Mouse (Mus musculus) embryonic facial prominence, embryonic 12.5 days (tissue): ENCODE measurements around the gene Prkca. TPM values are rescaled to one million over a fixed set of nuclear protein-coding genes. Genes with fewer than 3 reads are reported as not detected.

Experiments used
- ATAC-seq: fragments of 200-750 bp; cut with Nextera tagmentation; 2 replicates; pipeline ENCODE4 v1.8.0; 2017; ENCODE audit not compliant: insufficient number of reproducible peaks, insufficient read depth, low FRiP score, low TSS enrichment
- H3K27ac ChIP-seq: fragments of 300-500 bp; sonication (generic); 2 replicates; pipeline ENCODE4 v1.5.1; 2016; ENCODE audit warnings: mild to moderate bottlenecking
- H3K27me3 ChIP-seq: fragments of 300-500 bp; sonication (generic); 2 replicates; pipeline ENCODE4 v1.6.1; 2016; ENCODE audit warnings: mild to moderate bottlenecking, moderate library complexity
- H3K36me3 ChIP-seq: fragments of 300-500 bp; sonication (generic); 2 replicates; pipeline ENCODE4 v1.6.1; 2016; ENCODE audit warnings: mild to moderate bottlenecking
- H3K4me1 ChIP-seq: fragments of 300-500 bp; sonication (generic); 2 replicates; pipeline ENCODE4 v1.6.1; 2016
- H3K4me2 ChIP-seq: fragments of 300-500 bp; sonication (generic); replicated peaks from 2 replicates; pipeline ENCODE4 v1.6.1; 2016; ENCODE audit warnings: mild to moderate bottlenecking, moderate library complexity
- H3K4me3 ChIP-seq: fragments of 300-500 bp; sonication (generic); 2 replicates; pipeline ENCODE4 v1.5.1; 2016; ENCODE audit warnings: mild to moderate bottlenecking
- H3K9ac ChIP-seq: fragments of 300-500 bp; sonication (generic); 2 replicates; pipeline ENCODE4 v1.6.1; 2016; ENCODE audit warnings: mild to moderate bottlenecking, moderate library complexity
- H3K9me3 ChIP-seq: fragments of 300-500 bp; sonication (generic); 2 replicates; pipeline ENCODE4 v1.6.1; 2016; ENCODE audit warnings: mild to moderate bottlenecking, moderate library complexity
- WGBS: fragments of 180-500 bp; shearing (Covaris S2); methylation state at CpG from one replicate; pipeline ENCODE4 v1.1.7; 2016; 5-methylcytosine and 5-hydroxymethylcytosine counted together
- polyA plus RNA-seq: library from polyadenylated mRNA; unstranded; fragments of >200 nt; fragmentation: Nextera tagmentation; extraction: Ambion mirVana; gene quantifications from 2 replicates; pipeline ENCODE4 v1.2.1, GENCODE M21; 2016

The Prkca gene
- polyA plus RNA-seq, 1 experiment from 2014 or later = 8.5 TPM

GRCm38 (mm10) chr11:108312516-108312915 is 31.2 kb downstream of the Prkca start:
- Histone ChIP-seq H3K36me3 (no peaks in the 10 kb centered on the region), H3K4me2 (no peak overlapping the region), H3K27me3 (no peaks in the 10 kb centered on the region), H3K9me3 (no peaks in the 10 kb centered on the region), H3K27ac (no peak overlapping the region), H3K9ac (no peak overlapping the region), H3K4me3 (no peak overlapping the region), H3K4me1 (peaks cover 9% of the 10 kb centered on the region; the same call in 1 of the 2 replicates)
- 80% methylated on average over 5 of the region's 5 CpGs for WGBS
- ATAC-seq = no peak

DNA sequence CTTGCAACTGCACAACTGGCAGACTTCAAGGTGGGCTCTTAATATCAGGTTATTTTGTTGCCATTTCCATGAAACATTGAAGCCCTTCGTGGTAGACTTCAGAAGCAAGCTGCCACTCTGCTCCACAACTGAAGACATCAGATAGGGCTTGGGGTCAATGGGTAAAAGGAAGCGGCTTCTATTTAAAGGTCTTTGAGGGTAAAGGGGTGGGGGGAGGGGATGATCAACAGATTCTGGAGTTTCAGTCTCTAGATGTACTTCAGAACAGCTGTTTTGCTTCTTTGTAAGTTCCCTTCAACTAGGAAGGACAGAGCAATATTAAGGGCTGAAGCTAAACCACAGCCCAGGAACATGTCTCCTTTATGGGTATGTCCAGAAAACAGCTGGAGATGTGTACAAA is 31.8 kb downstream of the Prkca start:
- no peak for ATAC-seq
- Histone ChIP-seq H3K36me3 (no peaks in the 10 kb centered on the region), H3K4me1 (peaks cover 9% of the 10 kb centered on the region; the same call in 1 of the 2 replicates), H3K9ac (no peak overlapping the region), H3K27me3 (no peaks in the 10 kb centered on the region), H3K27ac (no peak overlapping the region), H3K4me2 (no peak overlapping the region), H3K4me3 (no peak overlapping the region), H3K9me3 (no peaks in the 10 kb centered on the region)
- 60% methylated on average over 2 of the region's 2 CpGs for WGBS

DNA sequence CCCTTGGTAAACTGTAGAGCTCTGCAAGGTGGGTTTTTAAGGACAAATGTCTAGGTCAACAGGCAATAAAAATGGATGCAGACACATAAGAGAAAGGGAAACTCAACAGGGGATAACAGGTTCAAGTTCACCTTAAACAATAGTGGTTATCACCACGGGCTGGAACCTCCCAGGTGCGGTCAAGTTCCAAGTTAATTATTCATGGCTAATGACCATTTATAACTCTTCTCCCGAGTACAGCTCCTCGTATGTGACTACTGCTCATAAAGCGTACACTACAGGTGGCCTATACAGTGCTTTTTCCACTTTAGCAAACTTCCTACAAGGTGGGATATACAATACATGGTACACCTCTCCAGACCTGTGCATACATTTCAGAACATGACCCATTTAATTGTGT is 33.9 kb downstream of the Prkca start:
- Histone ChIP-seq H3K9me3 (no peaks in the 10 kb centered on the region), H3K36me3 (no peaks in the 10 kb centered on the region), H3K4me2 (no peak overlapping the region), H3K27me3 (no peaks in the 10 kb centered on the region), H3K4me3 (no peak overlapping the region), H3K4me1 (peaks cover 9% of the 10 kb centered on the region; the same call in 1 of the 2 replicates), H3K9ac (no peak overlapping the region), H3K27ac (no peak overlapping the region)
- WGBS = 92% methylated on average over 5 of the region's 5 CpGs
- ATAC-seq = no peak

- Histone ChIP-seq H3K9me3 (no peaks in the 10 kb centered on the region), H3K9ac (no peak overlapping the region), H3K36me3 (no peaks in the 10 kb centered on the region), H3K4me2 (no peak overlapping the region), H3K4me3 (no peak overlapping the region), H3K4me1 (peaks cover 6% of the 10 kb centered on the region; the same call in 1 of the 2 replicates), H3K27ac (no peak overlapping the region), H3K27me3 (no peaks in the 10 kb centered on the region)
- no peak for ATAC-seq
- 92% methylated on average over 5 of the region's 5 CpGs for WGBS
Observed at GRCm38 (mm10) chr11:108308253-108308652, 35.5 kb downstream of the Prkca start.

DNA sequence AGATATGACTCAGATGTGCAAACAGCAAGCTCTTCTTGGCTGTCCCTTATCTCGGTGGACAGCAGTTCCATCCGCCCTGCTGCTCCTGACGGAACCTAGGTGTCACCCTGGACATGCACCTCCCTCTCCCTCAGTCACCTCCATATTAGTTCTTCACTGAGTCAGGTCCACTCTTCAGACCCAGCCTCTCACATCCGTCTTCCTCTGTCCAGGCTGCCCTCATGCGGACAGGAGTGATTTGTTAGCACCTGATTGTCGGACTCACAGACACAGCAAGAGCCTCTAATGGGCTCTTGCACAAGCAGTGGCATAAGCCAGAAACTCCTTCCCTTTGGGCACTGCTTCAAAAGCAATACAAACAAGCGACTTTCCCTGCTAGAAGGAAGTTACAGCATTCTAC is 36.5 kb downstream of the Prkca start:
- 86% methylated on average over 7 of the region's 7 CpGs for WGBS
- Histone ChIP-seq H3K9ac (no peak overlapping the region), H3K9me3 (no peaks in the 10 kb centered on the region), H3K36me3 (no peaks in the 10 kb centered on the region), H3K4me2 (no peak overlapping the region), H3K27ac (no peak overlapping the region), H3K4me3 (no peak overlapping the region), H3K4me1 (peaks cover 5% of the 10 kb centered on the region; the same call in 1 of the 2 replicates), H3K27me3 (no peaks in the 10 kb centered on the region)
- no peak for ATAC-seq

- Histone ChIP-seq H3K36me3 (no peaks in the 10 kb centered on the region), H3K4me1 (peaks cover 19% of the 10 kb centered on the region), H3K9ac (no peak overlapping the region), H3K4me2 (no peak overlapping the region), H3K9me3 (no peaks in the 10 kb centered on the region), H3K4me3 (no peak overlapping the region), H3K27me3 (0 out of 2 replicates have a peak, but pooled peaks cover 1% of the 10 kb centered on the region), H3K27ac (no peak overlapping the region)
- WGBS = 95% methylated on average over 4 of the region's 4 CpGs
- no peak for ATAC-seq
Observed at GRCm38 (mm10) chr11:108303787-108304186, 39.9 kb downstream of the Prkca start.

DNA sequence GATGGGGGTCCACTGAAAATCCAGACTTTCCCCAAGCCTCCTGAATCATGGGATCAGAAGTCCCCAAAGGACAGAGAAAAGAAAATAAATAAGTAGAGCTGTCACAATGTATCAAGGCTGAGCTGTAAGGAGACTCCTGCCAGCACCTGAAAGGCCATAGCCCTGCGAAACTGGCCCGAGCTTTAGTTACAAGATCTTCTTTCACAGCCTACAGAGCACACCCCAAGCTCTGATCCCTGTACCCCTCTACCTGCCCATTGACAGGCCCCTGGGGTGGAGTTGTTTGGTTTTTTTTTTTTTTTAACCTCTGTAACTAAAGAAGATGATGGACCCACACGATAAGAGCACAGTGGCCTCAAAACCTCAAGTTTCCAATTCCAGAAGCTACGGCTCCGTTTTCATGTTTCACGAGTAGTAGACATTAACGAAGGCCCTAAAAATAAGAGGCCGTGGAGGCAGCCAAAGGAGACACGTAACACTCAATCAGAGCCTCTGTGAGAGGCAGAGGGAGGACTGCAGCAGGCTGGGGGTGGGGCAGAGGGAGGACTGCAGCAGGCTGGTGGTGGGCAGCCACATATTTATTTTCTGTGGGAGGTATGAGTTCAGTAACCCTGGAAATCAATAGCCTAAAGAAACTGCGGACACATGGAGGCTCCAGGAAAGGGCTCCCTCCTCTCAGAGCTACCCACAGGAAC is 41.8 kb downstream of the Prkca start:
- Histone ChIP-seq H3K9me3 (no peaks in the 10 kb centered on the region), H3K4me3 (no peak overlapping the region), H3K27me3 (0 out of 2 replicates have a peak, but pooled peaks cover 3% of the 10 kb centered on the region), H3K4me1 (peaks cover 19% of the 10 kb centered on the region), H3K9ac (no peak overlapping the region), H3K4me2 (no peak overlapping the region), H3K27ac (no peak overlapping the region), H3K36me3 (no peaks in the 10 kb centered on the region)
- ATAC-seq = no peak
- 49% methylated on average over 10 of the region's 10 CpGs for WGBS

DNA sequence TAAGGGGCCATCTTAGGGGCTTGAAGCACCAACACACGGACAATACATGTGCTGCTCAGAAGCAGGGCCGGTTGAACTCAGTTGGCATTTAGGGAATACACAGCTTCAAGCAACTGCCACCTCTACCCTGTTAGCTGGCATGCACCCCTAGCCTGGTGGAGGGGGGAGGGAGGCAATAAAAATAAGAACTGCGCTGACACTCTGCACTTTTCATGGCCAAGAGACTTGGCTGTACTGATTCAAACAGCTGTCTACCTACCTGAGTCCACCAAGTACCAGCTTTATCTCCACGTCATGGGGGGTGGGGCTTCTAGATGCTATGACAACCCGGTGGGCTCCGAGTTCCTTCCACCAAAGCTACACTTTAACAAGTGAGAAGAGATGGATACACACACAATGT is 42.7 kb downstream of the Prkca start:
- peaks cover 19% of the 10 kb centered on the region for H3K4me1 ChIP-seq
- no peak overlapping the region for H3K9ac ChIP-seq
- H3K4me3 ChIP-seq = no peak overlapping the region
- H3K9me3 ChIP-seq = no peaks in the 10 kb centered on the region
- no peak overlapping the region for H3K27ac ChIP-seq
- no peaks in the 10 kb centered on the region for H3K36me3 ChIP-seq
- no peak overlapping the region for H3K4me2 ChIP-seq
- no peak for ATAC-seq
- H3K27me3 ChIP-seq = 0 out of 2 replicates have a peak, but pooled peaks cover 3% of the 10 kb centered on the region
- WGBS = 85% methylated on average over 6 of the region's 6 CpGs

DNA sequence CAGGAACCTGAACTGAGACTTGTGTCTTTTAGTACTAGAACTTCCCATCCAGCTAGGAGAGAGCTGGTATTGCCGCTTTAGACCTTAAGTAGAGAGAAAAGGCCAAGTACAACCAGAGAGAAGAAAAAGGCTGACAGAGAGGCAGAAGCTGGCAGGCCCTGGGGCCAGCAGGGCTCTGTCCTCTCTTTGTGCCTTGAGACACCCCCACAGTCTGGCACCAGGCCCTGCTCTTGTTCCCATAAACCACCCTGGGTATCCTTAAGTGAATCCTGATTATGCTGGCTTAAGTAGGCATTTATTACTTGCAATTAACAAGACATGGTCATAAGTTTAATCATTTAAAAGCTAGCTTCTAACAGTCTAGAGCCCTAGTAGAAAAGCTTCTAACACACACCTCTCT is 43.3 kb downstream of the Prkca start:
- WGBS = 69% methylated on average over 1 of the region's 1 CpGs
- no peak overlapping the region for H3K4me3 ChIP-seq
- ATAC-seq = no peak
- H3K9ac ChIP-seq = no peak overlapping the region
- H3K27me3 ChIP-seq = 0 out of 2 replicates have a peak, but pooled peaks cover 3% of the 10 kb centered on the region
- no peak overlapping the region for H3K4me2 ChIP-seq
- no peaks in the 10 kb centered on the region for H3K36me3 ChIP-seq
- H3K9me3 ChIP-seq = no peaks in the 10 kb centered on the region
- H3K4me1 ChIP-seq = peaks cover 19% of the 10 kb centered on the region
- H3K27ac ChIP-seq = no peak overlapping the region

DNA sequence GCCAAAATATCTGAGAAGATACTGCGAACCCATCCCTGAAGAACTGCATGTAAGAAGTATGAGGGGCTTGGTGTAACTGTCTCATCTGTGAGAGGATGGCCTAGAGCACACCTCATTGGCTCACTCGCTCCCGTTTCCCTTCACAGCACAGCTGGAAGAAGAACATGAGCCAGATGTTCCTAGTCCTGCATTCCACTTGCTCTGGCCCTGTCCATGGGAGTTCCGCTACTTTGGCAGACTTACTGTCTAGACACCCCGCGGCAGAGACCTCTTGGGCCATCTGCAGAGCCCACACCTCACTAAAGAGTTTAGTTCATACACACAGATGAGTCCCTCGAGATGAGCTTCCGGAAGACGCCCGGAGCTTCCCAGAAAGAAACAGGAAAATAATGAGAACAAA is 43.8 kb downstream of the Prkca start:
- Histone ChIP-seq H3K9ac (no peak overlapping the region), H3K27me3 (0 out of 2 replicates have a peak, but pooled peaks cover 3% of the 10 kb centered on the region), H3K4me3 (no peak overlapping the region), H3K36me3 (no peaks in the 10 kb centered on the region), H3K27ac (no peak overlapping the region), H3K4me2 (no peak overlapping the region), H3K4me1 (peaks cover 19% of the 10 kb centered on the region), H3K9me3 (no peaks in the 10 kb centered on the region)
- no peak for ATAC-seq
- WGBS = 78% methylated on average over 10 of the region's 10 CpGs

DNA sequence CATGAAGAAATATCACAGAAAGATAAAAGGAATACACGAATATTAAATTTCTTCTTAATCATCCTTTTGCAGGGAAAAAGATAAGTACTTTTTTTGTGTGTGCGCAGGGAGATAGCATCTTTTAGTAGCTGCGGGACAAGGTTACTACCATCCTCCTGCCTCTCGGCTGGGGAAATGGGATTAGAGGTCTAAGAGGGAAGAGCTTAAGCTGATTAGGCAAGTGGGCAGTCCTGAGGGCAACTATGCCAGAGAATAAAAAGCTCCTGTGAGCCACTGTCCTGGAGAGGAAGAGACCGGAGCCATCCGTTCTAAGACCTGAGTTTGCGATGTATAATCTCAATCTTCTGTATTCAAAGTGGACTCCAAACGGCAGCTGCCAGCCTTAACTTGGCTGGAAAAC is 45.8 kb downstream of the Prkca start:
- no peak for ATAC-seq
- Histone ChIP-seq H3K4me2 (no peak overlapping the region), H3K4me1 (peaks cover 17% of the 10 kb centered on the region), H3K27ac (no peak overlapping the region), H3K9ac (no peak overlapping the region), H3K27me3 (0 out of 2 replicates have a peak, but pooled peaks cover 3% of the 10 kb centered on the region), H3K36me3 (no peaks in the 10 kb centered on the region), H3K9me3 (no peaks in the 10 kb centered on the region), H3K4me3 (no peak overlapping the region)
- 53% methylated on average over 8 of the region's 8 CpGs for WGBS

GRCm38 (mm10) chr11:108295373-108295772 is 48.4 kb downstream of the Prkca start:
- 0 out of 2 replicates have a peak, but pooled peaks cover 3% of the 10 kb centered on the region for H3K27me3 ChIP-seq
- H3K4me1 ChIP-seq = peaks cover 5% of the 10 kb centered on the region
- ATAC-seq = no peak
- no peak overlapping the region for H3K27ac ChIP-seq
- H3K4me2 ChIP-seq = no peak overlapping the region
- no peaks in the 10 kb centered on the region for H3K9me3 ChIP-seq
- H3K9ac ChIP-seq = no peak overlapping the region
- no peak overlapping the region for H3K4me3 ChIP-seq
- H3K36me3 ChIP-seq = no peaks in the 10 kb centered on the region
